Mouse (Mus musculus) embryo, embryonic 11.5 days (tissue): ENCODE data around the gene Nlrx1.
A peak's percentile ranks its signal among the peaks of the same experiment; 100 is the strongest.

Source experiments
- DNase-seq: peaks from one replicate; pipeline ENCODE4 v3.0.0-alpha.2; 2012; ENCODE audit warnings: low read depth, low spot score

The Nlrx1 gene

DNA sequence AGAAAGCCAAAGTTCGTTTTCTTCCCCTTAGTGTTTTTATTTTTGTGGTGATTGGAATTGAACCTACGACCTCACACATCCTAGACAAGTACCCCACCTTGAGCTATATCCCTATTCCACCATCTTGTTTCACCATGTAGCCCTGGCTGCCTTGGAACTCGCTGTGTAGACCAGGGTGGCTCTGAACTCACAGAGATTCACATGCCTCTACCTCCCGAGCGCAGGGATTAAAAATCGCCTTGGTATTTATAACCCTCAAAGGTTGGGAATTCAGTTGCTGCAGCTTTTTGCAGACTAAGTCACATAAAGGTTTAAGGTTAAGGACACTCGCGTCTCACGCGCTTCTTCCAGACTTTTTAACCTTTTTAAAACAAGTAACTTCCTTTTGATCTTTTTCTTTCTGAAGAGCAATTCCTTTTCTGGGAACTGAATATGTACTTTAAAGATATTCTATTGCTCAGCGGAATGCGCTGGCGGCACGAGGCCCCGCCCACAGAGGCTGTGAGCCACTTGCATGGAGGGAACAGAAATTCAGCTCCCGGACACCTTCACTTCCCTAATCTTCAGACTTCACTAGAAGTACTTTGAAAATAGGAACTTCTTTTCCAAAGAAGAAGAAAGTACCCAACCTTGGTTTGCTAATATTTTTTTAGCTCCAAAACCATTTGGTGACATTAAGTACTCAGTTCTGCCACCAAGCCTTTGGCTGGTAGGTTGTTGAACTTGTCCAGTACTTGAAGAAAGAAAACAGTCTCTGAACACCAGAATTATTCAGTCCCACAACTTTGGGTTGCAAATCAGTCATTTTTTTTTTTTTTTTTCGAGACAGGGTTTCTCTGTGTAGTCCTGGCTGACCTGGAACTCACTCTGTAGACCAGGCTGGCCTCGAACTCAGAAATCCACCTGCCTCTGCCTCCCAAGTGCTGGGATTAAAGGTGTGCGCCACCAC is 33.6 kb downstream of the Nlrx1 start:
- peak; percentile 23 for DNase-seq

DNA sequence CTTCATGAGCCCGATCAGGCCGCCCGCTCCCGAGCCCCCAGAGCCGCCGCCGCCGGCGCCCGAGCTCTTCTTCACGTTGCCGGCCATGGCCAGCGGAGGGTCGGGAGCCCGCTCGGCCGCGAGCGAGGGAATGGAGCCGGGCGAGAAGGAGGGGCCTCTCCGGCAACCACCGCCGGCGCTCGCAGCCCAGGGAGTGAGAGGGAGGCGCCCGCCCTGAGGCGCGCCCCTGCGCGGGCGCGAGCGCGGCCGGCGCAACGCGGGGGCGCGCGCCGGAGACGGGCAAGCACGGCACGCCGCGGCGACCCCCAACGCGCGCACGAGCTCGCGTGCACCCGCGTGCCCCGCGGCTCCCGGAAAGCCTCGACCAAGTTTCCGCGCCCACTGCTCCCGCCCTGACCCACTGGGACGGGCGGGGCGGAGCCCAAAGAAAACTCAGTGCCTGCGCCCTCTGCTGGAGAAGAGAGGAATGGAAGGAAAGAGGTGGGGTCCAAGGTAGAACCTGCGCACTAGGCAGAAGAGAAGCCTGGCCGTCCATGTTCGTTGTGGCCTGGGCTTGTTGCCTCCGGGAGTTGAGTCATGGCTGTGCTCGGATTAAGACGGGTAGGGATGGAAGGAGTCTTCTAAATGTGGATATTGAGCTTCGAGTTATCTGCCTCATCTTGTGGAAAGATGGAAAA is 34.5 kb downstream of the Nlrx1 start, which contains the start of gene Cbl:
TSS of gene Cbl (minus strand) at position 248 of the 677 bp plus-strand sequence.
- DNase-seq: peak; percentile 99

DNA sequence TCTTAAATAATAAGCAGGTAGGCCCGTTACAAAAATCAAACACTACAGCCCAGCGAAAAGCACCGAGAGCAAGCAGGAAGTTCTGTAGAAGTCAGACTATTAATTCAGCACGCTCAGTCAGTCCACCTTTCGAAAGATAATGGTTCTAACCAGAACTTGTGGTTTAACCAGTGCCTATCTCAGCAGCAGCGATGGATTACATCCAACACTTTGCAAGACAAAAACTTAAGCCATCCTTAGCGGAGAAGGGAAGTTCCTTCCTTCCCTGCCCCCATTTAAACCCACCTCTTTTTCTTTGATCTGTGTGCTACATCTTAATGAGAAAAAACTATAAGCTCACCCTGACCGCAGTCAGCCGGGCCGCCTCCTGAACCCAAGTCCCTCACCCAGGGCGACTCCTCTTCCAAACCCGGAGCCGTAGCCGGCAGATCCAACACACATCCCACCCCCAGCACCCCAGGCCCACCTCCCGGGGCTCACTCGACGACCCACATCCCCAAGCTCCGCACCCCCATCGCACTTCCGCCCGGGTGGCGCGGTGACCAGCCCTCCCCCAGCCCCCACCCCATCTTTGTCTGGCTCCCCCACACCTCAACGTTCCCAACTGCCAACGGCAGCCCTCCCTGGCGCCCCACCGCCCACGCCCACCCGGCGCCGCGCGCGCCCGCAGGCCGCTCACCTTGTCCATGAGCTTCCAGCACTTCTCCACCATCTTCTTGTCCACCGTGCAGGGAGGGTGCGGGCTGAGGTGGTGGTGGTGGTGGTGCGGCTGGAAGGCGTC is 35.2 kb downstream of the Nlrx1 start:
- no peak for DNase-seq

DNA sequence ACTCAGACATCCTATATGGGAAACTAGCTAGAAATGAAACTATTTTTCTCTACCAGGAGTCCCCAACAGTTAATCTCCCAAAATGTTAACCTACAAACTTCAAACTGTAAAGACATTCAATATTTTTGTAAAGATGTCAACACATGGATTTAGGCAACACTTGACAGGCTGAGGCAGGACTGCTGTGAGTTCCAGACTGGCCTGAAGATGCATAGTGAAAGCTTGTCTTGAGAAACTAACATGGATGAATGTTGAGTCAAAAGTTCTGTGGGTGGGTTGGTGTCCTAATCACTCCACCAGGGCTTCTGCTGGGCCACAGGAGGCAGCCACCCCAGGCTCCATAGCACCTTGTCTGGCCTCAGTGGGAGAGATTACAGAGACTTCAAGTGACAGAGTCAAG is 36.8 kb downstream of the Nlrx1 start:
- no peak for DNase-seq

DNA sequence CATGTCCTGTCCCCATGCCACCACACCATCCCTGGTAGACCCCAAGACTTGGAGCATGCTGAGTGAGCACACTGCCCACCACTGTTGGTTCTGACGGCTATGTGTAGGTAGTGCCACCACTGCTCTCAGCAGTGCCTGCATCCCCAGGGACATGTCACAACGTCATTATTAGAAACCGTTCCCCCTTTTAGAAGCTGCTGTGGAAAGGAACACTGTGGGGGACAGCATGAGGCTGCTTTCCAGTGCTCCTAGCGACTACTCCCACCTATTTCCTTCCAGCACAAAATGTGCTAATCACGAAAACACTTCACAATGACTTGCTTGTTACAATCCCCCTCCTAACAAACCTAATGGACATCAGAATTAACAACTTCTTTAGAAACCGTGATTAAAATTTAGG is 42.4 kb downstream of the Nlrx1 start:
- DNase-seq: no peak

DNA sequence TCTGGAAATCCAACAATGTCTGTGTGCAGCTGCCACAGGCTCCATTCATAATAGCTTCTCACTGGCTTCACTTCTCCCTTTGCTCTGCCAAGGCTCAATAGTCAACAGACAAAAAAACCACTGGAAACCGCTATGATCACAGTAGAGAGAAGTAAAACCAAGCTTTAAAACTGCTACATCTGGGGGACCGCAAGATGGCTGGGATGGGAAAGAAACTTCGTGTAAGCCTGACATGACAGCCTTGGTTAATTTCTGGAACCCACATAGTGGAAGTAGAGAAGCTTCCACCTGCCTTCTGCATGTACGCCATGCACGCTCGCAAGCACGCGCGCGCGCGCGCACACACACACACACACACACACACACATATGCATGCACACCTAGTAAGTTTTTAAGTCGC is 54.9 kb downstream of the Nlrx1 start:
- no peak for DNase-seq

DNA sequence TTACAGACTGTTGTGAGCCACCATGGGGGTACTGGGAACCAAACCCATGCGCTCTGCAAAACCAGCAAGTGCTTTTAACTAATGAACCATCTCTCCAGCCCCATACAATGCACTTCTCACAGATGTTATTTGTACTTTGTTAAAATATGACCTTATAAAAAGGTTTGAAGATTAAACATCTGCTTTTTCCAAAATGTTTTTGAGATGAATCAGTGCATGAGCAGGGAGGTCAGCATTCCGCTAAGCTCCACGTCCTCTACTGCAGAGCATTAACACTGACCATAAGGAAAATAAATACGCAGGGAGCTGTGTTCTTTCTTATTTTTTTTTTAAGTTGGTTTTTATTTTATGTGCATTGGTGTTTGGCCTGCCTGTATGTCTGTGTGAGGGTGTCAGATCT is 56.0 kb downstream of the Nlrx1 start:
- no peak for DNase-seq

DNA sequence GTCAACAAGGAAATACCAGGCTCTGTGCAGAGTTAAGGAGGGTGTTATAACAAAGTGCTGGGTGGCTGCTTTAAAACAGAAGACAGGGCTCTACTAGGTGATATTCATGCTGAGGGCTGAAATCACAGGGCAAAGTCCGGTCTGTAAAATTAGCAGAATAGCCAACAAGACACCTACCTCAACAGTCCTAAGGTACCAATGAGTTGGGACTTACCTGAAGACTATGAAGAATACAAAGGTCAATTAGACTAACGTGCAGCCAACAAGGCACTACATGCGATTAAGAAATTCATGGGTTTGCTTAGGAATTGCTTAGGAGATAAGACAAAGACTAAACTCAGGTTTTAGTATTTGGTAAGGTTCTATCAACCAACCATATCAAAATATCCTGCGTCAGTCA is 59.0 kb downstream of the Nlrx1 start:
- DNase-seq: no peak

DNA sequence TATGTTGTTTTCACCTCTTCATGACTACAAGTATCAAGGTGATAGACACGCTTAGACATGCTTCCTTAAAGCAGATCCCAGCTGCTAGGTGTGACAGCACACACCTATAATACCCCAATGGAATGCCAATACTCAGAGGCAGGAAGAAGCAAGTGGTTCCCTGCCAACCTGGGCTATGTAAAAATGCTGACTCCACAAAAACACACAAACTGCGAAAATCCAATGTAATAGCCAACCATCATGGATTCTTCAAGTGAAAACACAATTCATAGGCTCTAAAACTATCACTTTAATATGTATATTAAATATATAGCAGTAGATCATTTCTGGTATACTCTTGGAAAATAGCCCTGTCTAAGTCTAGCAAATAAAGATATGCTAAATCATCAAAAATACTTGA is 60.6 kb downstream of the Nlrx1 start:
- DNase-seq: no peak
